Mouse (Mus musculus) adrenal gland, postnatal 4 days (tissue): ENCODE data around the gene Rnf128. TPM values are rescaled to one million over a fixed set of nuclear protein-coding genes. Genes with fewer than 3 reads are reported as not detected.
"Not testable (repeated sequence)": the region's sequence is repeated elsewhere in the genome, so short reads cannot be mapped to it uniquely, and the experiment has no call there.

Experiments used
- DNase-seq, 2 experiments: peaks; one replicate each; pipeline ENCODE4 v3.0.0; 2021 to 2022; ENCODE audit warnings: low spot score in 2 of 2, mixed read lengths in 2 of 2
- long read RNA-seq, 2 experiments: library from polyadenylated mRNA; stranded (forward); transcript quantifications; one replicate each; pipeline ENCODE4 v2.0.0; 2021
- total RNA-seq, 2 experiments: library from RNA; stranded (reverse); gene quantifications; 2 replicates each; pipeline ENCODE4 v1.2.3; 2021

Gene Rnf128
- total RNA-seq, result 10 to 100 TPM; 22.7 to 26.2 TPM
- long read RNA-seq, experiment 1, transcript Rnf128-201 (7 exons, 2,750 nt), result major isoform, 17 of 18 reads
- long read RNA-seq, experiment 1, partial matches to known transcripts, result 0 of 18 reads
- long read RNA-seq, experiment 1, other reads (novel, unspliced or antisense), result 1 of 18 reads
- long read RNA-seq, experiment 2, transcript Rnf128-202 (7 exons, 2,641 nt), result minor isoform, 5 of 65 reads
- long read RNA-seq, experiment 2, transcript Rnf128-201 (7 exons, 2,750 nt), result major isoform, 56 of 65 reads
- long read RNA-seq, experiment 2, partial matches to known transcripts, result 1 of 65 reads
- long read RNA-seq, experiment 2, other reads (novel, unspliced or antisense), result 3 of 65 reads

DNA sequence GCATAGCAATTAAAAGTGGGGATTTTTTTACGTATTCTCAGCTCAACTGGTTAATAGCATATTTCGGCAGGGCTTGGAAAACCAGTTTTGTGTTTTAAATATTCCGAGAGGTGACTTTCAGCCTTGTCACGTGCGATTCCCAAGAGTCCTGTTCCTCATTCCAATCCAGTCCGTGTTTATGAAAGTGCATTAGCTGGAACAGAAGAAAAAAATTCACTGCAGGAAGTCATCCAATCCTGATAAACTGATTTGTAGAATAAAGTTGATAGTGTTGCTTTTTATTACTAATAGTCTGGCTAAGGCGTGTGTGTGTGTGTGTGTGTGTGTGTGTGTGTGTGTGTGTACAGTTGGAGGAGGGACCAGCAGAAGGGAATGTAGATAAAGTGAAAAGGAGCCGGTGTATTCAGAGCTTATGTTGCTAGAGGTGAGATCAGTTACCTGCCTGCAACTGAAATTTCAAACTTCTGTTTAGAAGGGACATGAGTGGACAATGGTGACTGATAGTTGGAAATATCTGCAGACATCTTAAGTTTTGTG lies at the start of gene Rnf128:
Gene Rnf128, plus strand, starts transcription at position 392 of the 537 bp plus-strand sequence.
- no peak for DNase-seq

DNA sequence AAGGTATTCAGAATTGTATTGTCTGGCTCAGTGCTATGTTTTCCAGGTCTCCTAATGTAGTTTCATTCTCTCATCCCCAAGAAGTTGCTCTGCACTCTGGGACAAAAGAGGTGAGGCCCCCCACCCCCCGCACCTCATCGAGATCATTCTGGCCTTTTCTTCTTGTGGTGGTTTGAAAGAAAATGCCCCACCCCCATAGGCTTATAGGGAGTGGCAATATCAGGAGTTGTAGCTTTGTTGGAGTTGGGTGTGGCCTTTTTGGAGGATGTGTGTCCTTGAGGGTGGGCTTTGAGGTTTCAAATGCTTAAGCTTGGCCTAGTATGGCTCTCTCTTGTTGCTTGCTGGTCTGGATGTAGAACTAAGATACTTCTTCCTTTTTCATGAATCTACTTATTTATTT lies 47.0 kb upstream of the Rnf128 start:
- no peak for DNase-seq

DNA sequence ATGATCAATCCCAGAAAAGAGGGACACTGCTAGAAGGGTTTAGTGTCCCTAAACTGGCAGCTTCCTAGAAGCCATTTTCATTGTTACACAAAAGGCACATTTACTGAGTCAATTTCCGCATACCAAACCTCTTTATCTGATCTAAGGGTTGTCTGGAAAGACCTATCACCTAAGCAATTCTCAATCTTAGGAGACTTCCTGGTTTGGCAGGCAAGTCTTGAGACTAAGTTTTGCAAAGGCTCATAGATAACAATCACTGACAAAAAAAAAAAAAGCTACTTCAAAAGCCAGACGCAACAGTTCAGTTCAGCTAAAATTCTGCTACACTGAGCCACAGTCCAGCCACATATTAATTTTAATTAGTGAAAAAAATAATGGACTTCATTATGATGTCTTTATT lies 43.9 kb upstream of the Rnf128 start:
- DNase-seq, result no peak

DNA sequence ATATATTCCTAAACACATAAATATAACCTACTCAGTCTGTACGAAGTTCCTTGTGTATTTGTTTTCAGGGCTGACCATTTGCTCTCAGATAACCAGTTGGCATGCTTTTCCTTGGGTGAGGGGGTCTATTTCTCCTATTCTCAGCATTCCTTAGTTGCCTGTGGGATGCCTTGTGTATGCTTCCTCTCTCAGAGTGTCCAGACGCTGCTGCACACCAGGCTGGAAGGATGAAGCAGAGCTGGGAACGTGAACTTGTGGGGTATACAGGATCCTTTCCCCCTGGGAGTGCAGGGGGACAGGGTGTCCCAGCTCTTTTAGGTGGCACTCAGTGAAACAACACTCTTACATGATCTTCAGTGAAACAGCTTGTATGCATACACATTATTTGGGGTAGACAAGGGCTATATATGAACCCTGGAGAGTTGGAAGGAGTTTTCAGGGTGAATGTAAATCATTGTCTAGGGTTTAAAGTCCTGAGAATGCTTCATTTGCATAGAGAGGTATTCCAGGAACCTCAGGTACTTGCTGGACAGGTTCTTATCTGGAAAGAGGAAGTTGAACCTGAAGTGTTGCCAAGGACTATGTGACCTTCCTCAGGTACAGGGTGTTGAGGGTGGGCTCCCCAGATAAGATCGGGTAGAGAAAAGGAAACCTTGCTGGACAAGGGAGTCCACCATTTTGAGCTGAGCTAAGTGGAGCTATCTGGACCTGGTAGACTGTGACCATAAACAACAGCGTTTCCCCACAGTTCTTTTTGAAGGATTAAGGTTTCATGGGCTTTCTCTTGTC lies 38.6 kb upstream of the Rnf128 start:
- no peak for DNase-seq

DNA sequence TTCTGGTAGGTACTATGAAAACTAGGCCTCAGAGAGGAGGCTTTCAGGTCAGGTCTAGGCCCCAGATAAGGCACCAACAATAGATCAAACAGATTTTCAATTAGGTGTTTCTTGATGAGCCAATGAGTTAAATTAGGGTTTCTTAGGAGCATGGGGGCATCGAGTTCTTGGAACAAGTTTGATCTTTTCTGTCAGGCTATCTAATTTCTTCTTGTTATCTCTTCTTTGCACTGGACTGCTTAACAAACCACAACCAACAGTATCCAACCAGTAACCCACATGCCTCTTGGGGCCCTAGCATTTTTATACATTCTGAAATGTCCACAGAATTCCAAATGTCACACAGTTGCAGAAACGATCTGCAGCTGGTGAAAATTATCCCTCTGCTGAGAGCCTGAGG lies 37.4 kb upstream of the Rnf128 start:
- no peak for DNase-seq

DNA sequence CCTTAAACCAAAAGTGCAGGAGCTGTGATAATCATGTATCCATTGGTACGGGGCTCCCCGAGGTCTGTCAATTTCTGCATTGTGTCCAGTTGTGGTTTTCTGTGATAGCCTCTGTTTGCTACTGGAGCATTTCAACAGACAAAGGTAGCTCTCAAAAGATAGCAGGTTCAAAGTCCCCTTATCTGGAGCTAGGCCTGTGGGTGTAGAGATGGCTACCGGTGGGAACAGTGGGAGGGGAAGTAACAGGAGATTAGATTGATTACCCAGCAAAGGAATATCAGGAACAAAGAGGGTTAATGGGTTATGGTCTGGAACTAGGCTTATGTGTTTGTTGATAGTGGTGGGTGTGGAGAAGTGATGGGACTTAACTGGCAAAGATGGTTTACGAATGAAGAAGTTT lies 36.1 kb upstream of the Rnf128 start:
- DNase-seq, result no peak

DNA sequence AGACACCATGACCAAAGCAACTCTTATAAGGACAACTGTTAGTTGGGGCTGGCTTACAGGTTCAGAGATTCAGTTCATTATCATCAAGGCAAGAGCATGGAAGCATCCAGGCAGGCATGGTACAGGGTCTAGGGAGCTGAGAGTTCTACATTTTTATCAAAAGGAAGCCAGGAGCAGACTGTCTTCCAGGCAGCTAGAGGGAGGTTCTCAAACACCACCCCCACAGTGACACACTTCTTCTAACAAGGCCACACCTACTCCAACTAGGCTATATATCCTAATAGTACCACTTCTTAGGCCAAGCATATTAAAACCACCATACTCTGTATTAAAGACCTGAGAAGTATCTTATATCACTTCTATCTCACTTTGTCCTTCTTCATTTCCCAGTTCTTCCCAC lies 33.4 kb upstream of the Rnf128 start:
- DNase-seq, result no peak

DNA sequence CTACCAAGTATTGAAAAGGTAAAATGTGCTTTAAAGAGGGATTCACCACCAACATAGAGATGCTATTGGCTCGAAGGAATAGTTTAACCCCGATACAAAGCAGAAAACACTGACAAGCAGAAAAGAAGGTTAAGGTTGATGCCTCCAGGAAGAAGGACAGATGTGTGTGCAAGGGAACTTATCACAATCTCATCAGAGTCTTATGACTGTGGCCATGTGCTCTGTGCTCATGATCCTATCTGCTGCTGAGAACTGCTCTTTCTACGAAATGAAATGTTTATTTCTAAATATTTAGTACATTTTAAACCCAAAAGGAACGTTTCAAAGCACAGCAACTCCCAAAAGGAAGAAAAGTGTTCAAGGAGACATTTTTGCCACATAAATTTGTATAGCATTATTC lies 30.8 kb upstream of the Rnf128 start:
- no peak for DNase-seq

DNA sequence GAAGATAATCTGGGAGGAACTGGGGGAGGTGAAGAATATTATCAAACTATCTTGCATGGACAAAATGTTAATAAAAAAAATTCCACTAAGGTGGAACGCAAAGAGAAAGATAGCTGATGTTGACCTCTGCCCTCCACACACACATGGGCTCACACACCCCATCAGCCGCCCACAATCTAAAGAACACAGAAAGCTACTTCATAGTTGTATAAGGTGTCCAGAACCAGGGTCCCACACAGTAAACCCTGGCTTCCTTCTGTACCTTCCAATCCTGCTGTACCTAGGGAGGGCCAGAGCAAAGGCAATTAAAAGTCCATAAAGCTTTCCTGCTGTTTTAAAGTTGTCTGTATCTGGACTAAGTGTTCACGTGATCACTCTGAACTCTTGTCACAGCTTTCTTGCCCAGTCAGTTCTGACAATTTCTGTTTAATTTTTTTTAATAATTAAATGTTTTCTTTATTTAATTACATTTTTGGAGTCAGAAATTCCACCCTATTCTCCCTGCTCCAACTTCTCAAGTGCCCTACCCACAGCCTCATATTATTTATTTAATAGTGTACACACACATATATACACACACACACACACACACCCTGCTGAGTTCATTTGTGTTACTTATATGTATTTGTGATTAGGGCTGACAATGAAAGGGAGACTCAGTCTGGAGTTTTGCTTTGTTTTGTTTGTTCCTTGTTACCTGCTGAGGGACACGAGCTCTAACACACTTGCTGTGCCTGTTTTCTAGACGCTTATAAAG lies 25.3 kb upstream of the Rnf128 start:
- DNase-seq, result no peak

DNA sequence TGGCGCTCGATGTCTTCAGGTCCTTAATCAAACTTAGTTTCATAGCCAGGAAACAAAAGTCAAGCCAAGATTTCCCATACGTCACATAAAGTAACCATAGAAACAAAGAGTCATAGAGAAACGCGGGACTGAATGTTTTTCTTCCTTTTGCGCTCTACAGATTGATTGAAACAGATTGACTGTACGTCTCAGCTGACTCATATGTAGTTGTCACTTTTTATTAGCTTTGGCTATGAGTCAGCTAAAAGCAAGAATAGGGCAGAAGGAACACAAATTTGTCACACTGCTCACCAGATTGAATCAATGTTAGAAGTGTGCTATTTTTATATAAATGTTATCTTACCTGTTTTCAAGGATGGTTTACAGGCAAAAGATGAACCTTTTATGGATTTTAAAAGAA lies 19.4 kb upstream of the Rnf128 start:
- no peak for DNase-seq

DNA sequence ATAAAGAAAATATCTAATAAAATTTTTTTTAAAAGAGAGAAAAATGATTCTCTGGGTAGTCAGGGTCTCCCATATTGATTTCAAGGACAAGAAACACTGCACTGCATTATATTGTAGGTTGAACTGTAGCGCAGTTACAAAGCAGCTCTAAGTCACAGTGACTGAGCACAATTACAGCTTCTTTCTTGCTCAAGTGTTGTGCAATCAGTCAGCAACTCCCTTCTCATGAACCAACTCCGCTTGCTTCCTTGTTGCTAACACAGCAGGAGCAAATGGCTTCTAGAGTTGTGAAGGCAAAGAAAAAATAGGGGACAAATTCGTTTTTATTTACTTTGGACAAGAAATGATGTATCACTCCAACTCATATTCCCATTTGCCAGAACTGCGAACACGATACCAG lies 12.7 kb upstream of the Rnf128 start:
- no peak for DNase-seq

DNA sequence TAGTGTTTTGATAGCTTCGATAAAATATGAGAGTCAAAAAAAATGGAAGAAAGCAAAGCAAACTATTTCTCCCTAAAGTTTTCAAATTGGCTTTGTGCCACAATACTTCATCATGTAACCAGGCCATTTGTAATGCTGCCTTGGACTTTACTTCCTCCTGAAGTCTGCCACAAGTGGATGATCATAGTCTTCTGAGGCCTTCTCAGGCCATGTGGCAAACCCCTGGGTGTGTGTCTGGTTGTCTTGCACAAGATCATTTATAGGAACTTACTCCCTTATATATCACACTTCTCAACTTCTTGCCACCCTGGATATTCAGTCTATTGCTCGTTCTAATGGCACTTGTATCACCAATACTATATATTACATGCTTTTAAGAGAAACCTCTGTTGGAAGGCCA lies 11.0 kb upstream of the Rnf128 start:
- no peak for DNase-seq

DNA sequence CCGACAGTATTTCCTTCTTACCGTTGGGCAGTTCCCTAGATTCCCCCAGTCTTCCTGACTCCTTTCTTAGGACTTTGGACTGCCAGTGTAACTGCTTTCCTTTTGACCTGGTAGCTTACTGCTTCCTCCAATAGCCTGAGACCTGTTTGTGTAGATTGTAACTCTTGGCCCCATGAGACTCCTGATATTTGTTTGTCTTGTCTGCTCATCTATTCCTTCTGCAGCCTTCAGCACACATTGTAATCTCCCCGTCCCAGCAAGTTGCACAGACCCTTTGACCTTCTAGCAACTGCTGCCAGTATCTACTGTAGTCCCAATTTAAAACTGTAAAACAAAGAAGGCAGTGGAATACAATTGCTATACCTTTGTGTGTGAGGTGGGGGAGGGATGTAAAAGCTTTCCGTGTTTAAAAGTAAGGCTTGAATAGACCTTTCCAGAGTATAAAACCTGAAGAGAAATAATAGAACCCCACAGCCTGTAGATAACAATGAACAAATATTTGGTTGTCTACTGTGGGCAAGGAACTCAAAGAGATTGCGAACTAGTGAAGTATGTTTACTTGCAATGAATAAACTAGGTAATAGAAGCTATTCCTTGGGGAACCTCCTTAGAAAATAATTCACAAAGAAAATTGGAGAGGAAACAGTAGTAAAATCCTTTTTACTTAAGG lies 726 bp upstream of the Rnf128 start:
- DNase-seq, result no peak

DNA sequence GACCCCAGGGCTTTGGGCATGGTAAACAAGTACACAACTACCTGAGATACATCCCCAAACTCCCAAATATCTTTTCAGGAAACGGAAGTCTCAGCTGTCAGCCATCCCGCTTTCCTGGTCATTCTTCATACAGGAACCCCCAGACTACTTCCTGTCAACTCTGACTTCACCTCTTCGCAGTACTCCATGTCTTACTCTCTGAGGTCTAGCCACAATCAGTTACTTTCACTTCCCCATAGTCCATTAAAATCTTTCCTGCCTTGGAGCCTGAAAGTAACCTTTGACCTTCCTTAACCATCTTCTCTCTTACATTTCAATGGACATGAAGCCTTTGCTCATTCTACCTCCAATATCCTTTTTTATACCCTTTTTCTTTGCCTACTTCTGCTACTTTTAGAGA lies 6.9 kb downstream of the Rnf128 start:
- DNase-seq, result no peak

DNA sequence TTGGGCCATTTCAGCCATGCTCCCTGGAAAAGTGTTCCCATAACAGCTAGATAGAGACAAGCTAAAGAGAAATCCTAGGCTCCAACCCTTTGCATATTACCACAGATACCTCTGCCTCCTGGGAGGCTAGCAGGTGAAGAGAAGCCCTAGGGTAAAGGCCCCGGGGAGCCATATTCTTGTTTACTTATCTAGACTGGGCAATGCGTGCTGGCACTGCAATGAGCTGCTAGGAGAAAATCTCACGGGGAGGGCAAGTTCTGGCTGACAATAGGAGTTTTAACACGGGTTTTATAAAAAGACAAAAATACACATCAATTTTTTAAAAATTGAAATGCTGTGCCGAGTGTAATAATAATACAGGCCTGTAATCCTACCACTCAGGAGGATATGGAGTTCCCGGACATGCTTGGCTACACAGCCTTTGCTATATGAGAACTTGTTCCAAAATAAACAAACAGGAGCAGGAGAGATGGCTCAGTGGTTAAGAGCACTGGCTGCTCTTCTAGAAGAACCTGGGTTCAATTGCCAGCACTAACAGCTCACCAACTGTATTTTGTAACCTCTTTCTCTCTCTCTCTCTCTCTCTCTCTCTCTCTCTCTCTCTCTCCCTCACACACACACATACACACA lies 15.6 kb downstream of the Rnf128 start:
- no peak for DNase-seq

DNA sequence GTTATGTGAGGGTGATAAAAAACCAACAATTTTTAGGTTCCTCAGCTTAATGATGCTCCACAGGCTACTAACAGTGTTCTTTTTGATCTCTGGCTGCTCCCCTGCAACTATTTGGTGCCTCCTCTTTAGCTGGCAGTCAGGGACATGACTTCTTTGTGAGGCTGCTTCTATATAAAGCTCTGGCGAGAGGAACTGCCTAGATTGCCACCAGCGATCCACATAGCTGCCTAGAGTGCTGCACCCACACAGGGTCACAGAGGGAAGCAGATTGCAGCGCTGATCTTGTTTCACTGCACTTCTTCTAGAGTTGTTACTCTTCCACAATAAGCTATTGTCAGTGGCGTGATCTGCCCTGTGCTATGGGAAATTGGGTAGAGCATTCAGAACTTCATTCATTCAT lies 20.5 kb downstream of the Rnf128 start:
- DNase-seq, result no peak

DNA sequence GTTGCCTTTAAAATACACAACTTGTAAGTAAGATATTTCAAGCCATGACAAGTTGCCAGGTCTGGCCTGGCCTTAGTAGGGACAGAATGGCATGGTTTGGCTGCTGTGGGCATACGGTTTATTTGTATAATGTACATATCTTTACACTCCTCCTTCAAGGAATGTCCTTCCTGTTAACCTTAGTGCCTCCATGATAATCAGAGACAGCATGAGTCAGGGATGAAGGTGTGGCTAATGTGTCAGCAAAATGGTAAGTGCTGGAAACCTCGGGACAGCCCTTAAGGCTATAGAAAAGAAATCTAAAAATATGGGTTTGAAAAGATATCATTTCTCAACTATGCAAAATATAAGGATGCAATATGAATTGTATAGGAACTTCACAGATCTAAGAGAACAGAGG lies 23.6 kb downstream of the Rnf128 start:
- not testable (repeated sequence) for DNase-seq

DNA sequence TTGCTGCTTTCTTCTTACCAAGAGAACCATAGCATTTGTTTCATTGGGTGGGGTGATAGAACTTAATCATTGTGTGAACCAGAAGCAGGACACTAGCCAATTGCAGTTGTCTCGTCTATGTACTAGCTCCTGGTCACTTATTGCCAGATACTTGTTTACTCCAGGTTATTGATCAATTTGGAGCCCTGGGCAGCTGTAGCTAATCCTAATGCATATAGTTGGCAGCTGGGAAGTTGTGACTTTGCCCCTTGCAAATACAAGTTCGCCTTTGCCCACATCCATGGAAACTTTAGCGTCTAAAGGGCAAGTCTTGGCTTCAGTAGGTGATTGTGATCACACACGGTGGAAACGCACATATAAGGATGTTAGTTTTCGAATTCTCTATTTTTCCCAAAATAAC lies 33.3 kb downstream of the Rnf128 start:
- no peak for DNase-seq

DNA sequence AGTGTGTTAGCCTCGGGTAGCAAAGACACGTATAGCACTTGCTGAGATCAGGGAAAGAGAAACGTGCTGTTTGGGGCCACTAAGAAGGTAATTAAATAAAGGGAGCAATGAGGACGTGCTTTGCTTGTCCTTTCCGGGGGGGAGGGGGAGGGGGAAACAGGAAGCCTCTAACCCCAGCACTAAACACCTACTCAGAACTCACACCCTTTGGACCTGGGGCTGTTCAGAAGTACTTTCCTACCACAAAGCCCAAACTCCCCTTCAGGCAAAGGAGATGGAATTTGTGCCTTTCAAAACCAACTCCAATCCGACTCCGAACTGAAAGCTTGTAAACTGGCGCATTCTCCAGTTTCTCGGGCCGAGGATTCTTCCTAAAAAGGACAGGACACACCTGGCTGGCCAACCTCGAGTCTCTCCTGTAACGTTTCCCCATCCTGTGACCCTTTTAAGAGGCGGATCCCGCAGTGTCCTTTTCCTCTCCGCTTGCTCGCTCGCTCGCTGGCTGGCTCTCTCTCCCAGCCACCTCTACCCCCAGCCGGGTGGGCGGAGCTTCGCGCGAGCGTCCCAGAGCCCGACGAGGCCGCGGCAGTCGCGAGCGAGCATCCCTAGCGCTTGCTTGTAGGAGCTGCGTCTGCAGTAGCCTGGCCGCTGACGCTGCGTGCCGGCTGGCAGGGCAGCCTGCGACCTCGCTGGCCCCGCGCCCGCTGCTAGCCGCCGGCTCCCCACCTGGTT lies 47.1 kb downstream of the Rnf128 start:
- DNase-seq, result peak; percentile 41 to 64

DNA sequence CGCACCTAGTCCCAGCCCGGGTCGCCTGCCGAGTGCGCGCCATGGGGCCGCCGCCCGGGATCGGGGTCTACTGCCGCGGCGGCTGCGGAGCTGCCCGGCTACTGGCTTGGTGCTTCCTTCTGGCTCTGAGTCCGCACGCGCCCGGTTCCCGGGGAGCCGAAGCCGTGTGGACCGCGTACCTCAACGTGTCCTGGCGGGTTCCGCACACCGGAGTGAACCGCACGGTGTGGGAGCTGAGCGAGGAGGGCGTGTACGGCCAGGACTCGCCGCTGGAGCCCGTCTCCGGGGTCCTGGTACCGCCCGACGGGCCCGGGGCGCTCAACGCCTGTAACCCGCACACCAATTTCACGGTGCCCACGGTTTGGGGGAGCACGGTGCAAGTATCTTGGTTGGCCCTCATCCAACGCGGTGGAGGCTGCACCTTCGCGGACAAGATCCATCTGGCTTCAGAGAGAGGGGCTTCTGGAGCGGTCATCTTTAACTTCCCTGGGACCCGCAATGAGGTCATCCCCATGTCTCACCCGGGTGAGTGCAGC lies 47.7 kb downstream of the Rnf128 start:
- no peak for DNase-seq
